Mouse (Mus musculus): ENCODE measurements around the gene Asns.

Asns gene

DNA sequence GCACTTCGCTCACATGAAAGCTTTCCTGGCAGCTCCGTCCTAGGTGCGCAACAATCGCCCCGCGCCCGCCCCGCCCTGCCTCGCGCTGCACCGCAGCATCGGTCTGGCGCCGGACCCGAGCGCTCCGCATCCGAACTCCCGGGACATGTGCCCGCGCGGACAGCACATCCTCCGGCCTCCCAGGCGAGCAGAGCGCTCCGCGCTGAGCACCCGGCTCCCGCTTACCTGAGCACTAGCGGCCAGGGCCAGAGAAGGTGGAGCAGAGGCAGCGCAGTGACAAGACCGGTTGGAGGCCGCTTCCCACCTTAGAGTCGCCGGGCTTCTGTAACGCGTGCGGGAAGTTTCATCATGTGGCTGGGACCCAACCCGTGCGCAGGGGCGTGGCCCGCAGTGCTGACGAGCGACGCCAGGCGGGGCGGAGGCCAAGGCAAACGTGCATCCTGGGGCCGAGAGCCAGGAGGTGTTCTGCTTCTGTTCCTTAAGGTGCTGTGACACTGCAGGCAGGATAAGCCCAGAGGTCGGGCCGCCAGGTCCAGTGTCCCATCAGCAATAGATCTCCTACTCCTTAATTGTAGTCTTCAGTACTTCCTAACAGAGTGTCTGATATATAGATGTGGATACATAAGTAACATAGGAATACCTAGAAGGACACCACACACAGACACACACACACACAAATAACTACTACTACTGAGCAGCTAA is at the start of gene Asns:
TSS of gene Asns (minus strand) at position 371 of the 702 bp plus-strand sequence.
- DNase-seq (ENCODE audit: low spot score in 2 of 2), result peak; percentile 89 to 90

GRCm38 (mm10) chr6:7741721-7742120 is 48.7 kb upstream of the Asns start:
- DNase-seq (ENCODE audit: low spot score in 2 of 2), result no peak

DNA sequence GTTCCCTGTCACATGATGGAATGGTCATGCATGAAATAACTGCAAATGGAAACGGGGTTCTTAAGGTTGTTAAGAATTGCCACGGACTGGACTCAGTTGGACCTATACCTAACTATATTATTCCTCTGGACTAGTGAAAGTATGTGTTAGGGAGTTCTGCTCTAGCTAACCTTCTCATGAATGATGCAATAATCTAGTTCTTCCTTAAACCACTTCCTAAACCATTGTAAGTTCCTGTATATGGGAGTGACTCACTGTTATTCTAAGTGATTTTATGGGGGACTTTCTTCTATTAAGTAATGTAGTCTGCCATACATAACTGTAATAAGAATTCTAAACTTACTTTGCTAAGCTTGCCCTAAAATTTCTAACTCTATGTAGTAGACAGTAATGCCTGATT is 44.8 kb upstream of the Asns start:
- DNase-seq (ENCODE audit: low spot score in 2 of 2), result no peak

DNA sequence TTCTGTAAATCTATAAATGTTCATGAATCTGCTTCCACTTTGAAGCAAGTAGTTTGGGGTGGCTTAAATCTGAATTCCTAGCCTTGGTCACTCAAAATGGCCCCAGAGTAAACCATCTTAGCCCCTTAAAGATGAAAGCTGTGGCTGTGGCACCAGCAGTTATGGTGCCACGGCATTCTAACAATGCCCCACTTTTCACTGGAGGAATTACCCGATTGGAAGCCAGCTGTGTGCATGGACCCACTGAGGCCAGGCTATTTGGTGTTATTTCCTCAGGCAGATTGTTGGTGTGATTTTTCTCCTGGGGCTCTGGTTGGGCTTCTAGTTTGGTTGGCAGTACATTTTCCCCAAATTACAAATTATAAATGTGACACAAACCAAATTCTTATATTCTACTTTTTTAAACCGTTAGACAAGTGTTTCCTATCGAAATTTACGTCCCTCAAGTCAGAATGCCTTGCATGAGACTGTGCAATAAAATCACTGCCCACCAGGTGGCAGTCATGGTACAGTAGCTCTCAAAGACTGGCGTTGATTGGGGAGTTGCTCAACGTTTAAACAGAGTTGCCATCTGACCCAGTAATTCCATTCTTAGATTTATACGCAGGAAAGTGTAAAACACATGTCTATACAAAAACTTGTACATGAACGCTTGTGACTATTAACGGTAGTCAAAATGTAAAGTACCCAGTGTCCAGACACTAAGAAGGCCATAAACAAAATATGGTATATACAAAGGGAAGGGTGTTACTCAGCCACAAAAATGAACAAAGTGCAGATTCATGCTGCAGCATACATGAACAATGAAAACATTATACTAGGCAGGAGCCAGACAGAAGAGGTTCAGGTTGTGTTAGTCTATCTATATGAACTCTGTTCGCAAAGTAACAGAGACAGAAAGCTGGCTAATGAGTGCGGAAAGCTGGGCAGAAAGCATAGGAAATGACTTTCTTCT is 40.0 kb upstream of the Asns start:
- DNase-seq (ENCODE audit: low spot score in 2 of 2), result peak; percentile 86 to 91

- no peak for DNase-seq (ENCODE audit: low spot score in 2 of 2)
These were observed 39.0 kb upstream of the Asns start for GRCm38 (mm10) chr6:7732097-7732496.

- DNase-seq (ENCODE audit: low spot score in 2 of 2), result no peak
These were observed 36.1 kb upstream of the Asns start for GRCm38 (mm10) chr6:7729128-7729527.

- DNase-seq (ENCODE audit: low spot score in 2 of 2), result no peak
These were observed 35.2 kb upstream of the Asns start for GRCm38 (mm10) chr6:7728241-7728640.

DNA sequence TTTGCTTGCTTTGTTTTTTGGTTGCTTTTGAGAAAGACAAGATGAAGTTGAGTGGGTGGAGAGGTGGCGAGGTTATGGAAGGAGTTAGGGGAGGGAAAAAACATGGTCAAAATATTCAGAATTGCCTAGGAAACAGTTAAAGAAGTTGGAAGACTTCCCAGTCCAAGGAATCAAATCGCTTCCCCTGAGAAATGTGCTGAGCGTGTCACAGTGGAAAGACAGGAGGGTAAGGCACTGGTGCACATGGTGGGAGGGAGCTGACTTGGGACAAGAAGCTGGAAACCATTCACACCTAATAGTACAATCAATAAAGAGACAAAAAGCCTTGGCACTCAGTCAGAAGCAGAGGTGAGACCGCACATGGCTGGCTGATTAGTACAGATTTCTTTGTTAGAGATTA is 23.2 kb upstream of the Asns start:
- DNase-seq (ENCODE audit: low spot score in 2 of 2), result no peak

- DNase-seq (ENCODE audit: low spot score in 2 of 2), result no peak
These were observed 21.2 kb upstream of the Asns start for GRCm38 (mm10) chr6:7714230-7714629.

- DNase-seq (ENCODE audit: low spot score in 2 of 2), result no peak
These were observed 18.8 kb upstream of the Asns start for GRCm38 (mm10) chr6:7711837-7712330.

GRCm38 (mm10) chr6:7708246-7708645 is 15.2 kb upstream of the Asns start:
- DNase-seq (ENCODE audit: low spot score in 2 of 2), result no peak

DNA sequence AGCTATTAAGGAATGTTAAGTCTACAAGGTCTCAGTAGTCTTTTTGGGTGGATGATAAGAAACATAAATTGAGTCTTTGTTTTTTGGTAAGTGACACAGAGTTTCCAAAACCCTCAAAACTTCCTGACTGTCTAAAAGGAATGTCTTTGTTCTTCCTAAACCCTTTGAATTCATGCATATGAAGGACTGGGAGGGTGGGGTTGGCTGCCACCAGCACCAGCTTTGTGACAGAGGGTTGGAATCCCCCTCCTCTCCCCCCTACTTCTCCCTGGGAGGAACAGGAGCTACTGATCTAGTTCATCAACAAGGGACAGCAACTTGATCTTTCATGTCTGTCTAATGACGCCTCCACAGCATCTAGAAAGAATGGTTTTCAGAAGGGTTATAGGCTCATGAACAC is 13.7 kb upstream of the Asns start:
- no peak for DNase-seq (ENCODE audit: low spot score in 2 of 2)

DNA sequence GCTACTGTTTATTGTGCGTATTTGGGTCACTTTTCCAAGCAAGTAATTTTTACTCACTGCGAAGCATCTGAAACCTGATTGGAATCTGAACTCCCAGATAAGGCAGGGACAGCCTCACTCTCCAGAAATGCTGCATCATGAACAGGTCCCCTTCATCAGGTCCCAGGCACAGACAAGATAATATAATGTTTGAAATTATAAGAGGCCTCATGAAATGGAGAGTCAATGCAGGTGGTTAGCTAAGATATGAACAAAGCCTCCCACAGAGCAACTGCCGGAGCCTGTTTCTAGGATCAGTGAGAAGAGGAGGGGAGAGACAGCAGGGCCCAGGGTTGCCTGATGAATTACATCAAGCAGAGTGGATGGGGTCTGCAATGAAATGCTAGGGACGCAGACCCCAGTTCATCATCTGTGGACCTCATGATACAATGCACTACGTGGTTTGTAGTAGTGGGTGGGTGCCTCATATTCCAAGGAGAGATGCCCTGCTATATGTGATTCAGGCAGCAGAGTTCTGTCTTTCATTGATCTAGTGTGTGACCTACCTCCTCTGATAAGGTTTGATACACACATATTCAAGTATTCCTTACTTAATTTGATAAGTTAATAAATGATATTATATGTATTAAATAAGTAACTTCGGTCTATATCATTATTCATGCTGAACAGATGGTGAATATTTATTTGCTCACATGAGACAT is 5.1 kb upstream of the Asns start:
- DNase-seq (ENCODE audit: low spot score in 2 of 2), result no peak

GRCm38 (mm10) chr6:7697077-7697643 is 4.1 kb upstream of the Asns start:
- no peak for DNase-seq (ENCODE audit: low spot score in 2 of 2)

GRCm38 (mm10) chr6:7696641-7697040 is 3.6 kb upstream of the Asns start:
- no peak for DNase-seq (ENCODE audit: low spot score in 2 of 2)

- no peak for DNase-seq (ENCODE audit: low spot score in 2 of 2)
These were observed 2.8 kb upstream of the Asns start for GRCm38 (mm10) chr6:7695901-7696300.

GRCm38 (mm10) chr6:7693666-7694065 is 612 bp upstream of the Asns start:
- no peak for DNase-seq (ENCODE audit: low spot score in 2 of 2)

DNA sequence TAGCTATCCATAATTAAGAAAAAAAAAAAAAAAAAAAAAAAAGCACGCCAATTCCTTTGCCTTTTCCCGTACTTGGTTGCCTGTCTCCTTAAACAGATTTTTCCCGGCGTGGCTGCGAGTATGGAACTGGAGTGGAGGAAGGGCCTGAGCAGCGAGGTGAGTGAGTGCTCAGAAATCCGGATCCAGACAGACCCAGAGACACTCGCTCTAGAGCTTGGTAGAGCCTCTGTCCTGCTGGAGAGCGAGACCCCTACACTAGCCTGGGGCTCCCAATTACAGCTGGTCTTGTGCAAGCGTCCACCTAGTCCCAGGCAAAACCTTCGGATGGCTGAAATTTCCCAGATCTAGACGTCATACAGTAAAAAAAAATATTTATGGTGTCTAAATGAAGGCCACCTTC is 603 bp downstream of the Asns start:
- DNase-seq (ENCODE audit: low spot score in 2 of 2), result peak in 1 of 2 experiments; percentile 23

DNA sequence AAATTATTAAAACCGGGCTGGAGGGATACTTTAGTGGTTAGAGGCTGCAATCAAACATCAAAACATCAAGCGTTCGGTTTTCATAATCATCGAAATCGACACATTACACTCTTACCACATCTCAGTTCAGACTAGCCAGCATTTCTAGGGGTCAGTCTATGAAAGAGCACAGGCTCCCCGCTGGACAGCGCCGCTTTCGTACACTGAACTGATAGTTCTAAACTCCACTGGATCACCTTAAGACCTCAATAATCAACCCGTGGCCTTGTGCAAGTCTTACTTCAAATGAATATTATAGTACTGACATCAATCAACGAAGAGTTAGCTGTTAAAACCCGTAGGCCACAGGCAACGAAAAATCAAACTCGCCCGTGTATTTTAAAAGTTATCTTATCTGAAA is 1.0 kb downstream of the Asns start:
- DNase-seq (ENCODE audit: low spot score in 2 of 2), result no peak

DNA sequence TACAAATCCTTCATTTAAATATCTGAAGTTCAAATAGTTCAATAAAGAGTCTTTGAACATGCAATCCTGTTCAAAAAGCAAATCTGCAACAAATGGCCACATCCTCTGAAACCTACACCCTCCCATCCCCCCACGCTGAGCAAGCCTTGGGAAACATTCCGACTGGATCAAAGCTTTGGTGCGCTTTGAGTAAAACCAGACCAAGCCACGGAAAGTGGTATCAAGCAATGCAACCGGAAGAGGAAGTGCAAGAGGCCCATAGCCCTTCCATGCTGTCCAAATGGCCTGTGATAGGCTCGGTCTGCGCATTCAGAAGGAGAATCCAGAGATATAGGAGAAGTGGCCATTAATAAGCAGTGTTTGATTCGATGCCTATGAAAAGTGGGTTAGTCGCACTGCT is 2.6 kb downstream of the Asns start:
- DNase-seq (ENCODE audit: low spot score in 2 of 2), result no peak

GRCm38 (mm10) chr6:7689180-7689579 is 3.9 kb downstream of the Asns start:
- no peak for DNase-seq (ENCODE audit: low spot score in 2 of 2)

DNA sequence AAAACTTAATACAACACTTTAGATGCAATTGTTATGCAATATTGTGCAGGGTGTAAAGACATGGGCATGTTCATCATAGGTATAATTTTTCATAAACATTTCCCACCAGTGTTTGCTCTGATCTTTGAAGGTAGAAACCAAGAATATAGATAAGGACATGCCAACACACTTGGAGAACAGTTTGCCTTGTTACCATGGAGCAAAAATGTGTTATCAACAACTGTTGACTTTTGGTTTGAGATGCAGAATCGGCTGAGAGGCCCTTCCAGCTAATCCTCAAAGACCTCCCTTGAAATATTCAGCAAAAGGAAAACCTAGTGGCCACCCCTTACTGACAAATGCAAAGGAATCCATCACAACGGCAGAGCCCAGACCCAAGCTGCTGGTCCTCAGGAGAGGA is 7.0 kb downstream of the Asns start:
- no peak for DNase-seq (ENCODE audit: low spot score in 2 of 2)
